Mouse (Mus musculus) midbrain, embryonic 14.5 days (tissue): Measurements from ENCODE around the gene Trmt13. TPM values are rescaled to one million over a fixed set of nuclear protein-coding genes. Genes with fewer than 3 reads are reported as not detected.
"Not testable (repeated sequence)": the region's sequence is repeated elsewhere in the genome, so short reads cannot be mapped to it uniquely, and the experiment has no call there.

ENCODE experiments used
- ATAC-seq: fragments of 200-750 bp; cut with Nextera tagmentation; 2 replicates; pipeline ENCODE4 v1.8.0; 2017; ENCODE audit warnings: moderate number of reproducible peaks, moderate library complexity; ENCODE audit not compliant: low FRiP score, low TSS enrichment
- DNase-seq: peaks from one replicate; pipeline ENCODE4 v3.0.0-alpha.2; 2015
- H3K27ac ChIP-seq: fragments of 300-500 bp; sonication (generic); replicated peaks from 2 replicates; pipeline ENCODE4 v1.5.1; 2014; ENCODE audit warnings: mild to moderate bottlenecking, low read depth, low read length, moderate library complexity
- H3K27me3 ChIP-seq: fragments of 300-500 bp; sonication (generic); 2 replicates; pipeline ENCODE4 v1.6.1; 2014; ENCODE audit warnings: low read length, control low read depth, mixed read lengths; ENCODE audit not compliant: control insufficient read depth, insufficient read depth
- H3K36me3 ChIP-seq: fragments of 300-500 bp; sonication (generic); 2 replicates; pipeline ENCODE4 v1.6.1; 2014; ENCODE audit warnings: low read length, control low read depth; ENCODE audit not compliant: control insufficient read depth, insufficient read depth
- H3K4me1 ChIP-seq: fragments of 300-500 bp; sonication (generic); 2 replicates; pipeline ENCODE4 v1.6.1; 2014; ENCODE audit warnings: mild to moderate bottlenecking, antibody characterized with exemption, low read length, control low read depth; ENCODE audit not compliant: control insufficient read depth, insufficient read depth
- H3K4me2 ChIP-seq: fragments of 300-500 bp; sonication (generic); 2 replicates; pipeline ENCODE4 v1.6.1; 2014; ENCODE audit warnings: mild to moderate bottlenecking, low read length, moderate library complexity
- H3K4me3 ChIP-seq: fragments of 300-500 bp; sonication (generic); replicated peaks from 2 replicates; pipeline ENCODE4 v1.5.1; 2014; ENCODE audit warnings: low read depth, low read length
- H3K9ac ChIP-seq: fragments of 300-500 bp; sonication (generic); replicated peaks from 2 replicates; pipeline ENCODE4 v1.6.1; 2014; ENCODE audit warnings: mild to moderate bottlenecking, low read length, moderate library complexity
- H3K9me3 ChIP-seq: fragments of 300-500 bp; sonication (generic); 2 replicates; pipeline ENCODE4 v1.6.1; 2016; ENCODE audit warnings: low read length, control low read depth, mixed read lengths; ENCODE audit not compliant: control insufficient read depth
- WGBS: fragments of 180-500 bp; shearing (Covaris S2); extraction: QIAGEN DNeasy Blood & Tissue Kit; methylation state at CpG from one replicate; pipeline ENCODE4 v1.1.7; 2014; 5-methylcytosine and 5-hydroxymethylcytosine counted together
- polyA plus RNA-seq: library from polyadenylated mRNA; unstranded; fragments of >200 nt; fragmentation: Nextera tagmentation; extraction: Ambion mirVana; gene quantifications from 2 replicates; pipeline ENCODE4 v1.2.1, GENCODE M21; 2014

The Trmt13 gene
- 22.9 and 26.1 TPM in 2 replicates for polyA plus RNA-seq

DNA sequence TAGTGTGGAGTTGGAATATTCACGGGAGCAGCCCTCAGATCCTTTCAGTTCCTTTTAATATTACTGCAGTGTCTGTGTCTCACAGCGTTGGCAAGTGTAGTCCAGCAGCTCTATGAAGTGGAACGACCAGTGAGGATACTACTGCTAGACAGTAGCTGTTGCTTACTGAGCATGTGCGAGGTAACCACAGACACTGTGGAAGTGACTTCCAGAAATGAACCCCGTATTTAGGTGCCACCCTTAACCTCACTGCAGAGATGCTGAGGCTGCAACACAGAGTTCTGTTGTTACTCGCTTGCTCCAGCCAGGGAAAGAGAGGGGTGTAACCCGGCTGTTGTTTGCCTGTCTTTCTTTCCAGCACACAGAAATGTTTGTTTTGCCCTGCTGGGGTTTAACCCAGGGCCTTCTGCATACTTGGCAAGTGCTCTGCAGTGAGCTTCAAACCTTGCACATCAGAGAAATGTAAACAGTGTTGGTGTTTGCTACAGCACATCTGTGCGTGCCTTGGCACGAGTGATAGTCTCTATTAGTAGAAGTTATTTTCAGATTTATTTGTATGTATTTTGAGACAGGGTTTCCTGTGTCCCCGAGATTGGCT lies at the start of gene Trmt13:
Gene Trmt13 (minus strand): TSS at position 293 of the 598 bp plus-strand sequence.
- H3K9me3 ChIP-seq, result no peaks in the 10 kb centered on the region
- H3K9ac ChIP-seq, result no peak within 1 kb of the TSS
- no peak within 1 kb of the TSS for H3K4me2 ChIP-seq
- H3K27ac ChIP-seq, result no peak within 1 kb of the TSS
- ATAC-seq (no peak), DNase-seq (peak; percentile 11)
- H3K36me3 ChIP-seq, result peaks cover 45% of the 10 kb centered on the region
- H3K4me1 ChIP-seq, result no peaks in the 10 kb centered on the region
- H3K4me3 ChIP-seq, result no peak within 1 kb of the TSS
- no peaks in the 10 kb centered on the region for H3K27me3 ChIP-seq
- WGBS, result 89% methylated on average over 10 of the region's 10 CpGs

DNA sequence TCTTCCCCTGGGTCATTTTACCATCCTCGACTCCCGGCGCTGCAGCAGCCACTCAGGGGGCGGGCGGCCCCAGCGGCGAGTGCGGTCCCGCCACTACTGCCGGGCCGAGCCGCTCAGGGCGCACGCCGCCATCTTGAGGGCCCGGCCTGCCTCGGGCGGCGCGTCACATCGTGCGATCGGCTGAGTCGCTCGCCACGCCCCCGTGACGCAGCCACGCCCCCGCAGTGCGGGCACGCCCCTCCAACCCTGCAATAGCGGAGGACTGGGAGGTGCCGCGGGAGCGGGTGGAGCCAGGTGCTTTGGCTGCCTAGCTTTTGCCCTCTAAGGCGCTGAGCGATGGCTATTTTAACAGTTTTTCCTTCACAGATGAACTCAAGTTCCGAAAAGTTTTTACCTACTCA lies 48.1 kb upstream of the Trmt13 start, which contains the start of gene Mfsd14a:
Gene Mfsd14a (minus strand): TSS at position 215 of the 401 bp plus-strand sequence.
- under 1% methylated on average over 39 of the region's 39 CpGs for whole genome bisulfite sequencing
- Histone ChIP-seq H3K4me2 (peak within 1 kb of the TSS; percentile 84), H3K9ac (peak within 1 kb of the TSS; percentile 97), H3K27ac (peak within 1 kb of the TSS; percentile 94), H3K4me3 (peak within 1 kb of the TSS; percentile 90), H3K4me1 (peaks cover 21% of the 10 kb centered on the region), H3K36me3 (no peaks in the 10 kb centered on the region), H3K9me3 (no peaks in the 10 kb centered on the region), H3K27me3 (no peaks in the 10 kb centered on the region)
- DNase-seq (peak; percentile 97), ATAC-seq (peak; percentile 99)

DNA sequence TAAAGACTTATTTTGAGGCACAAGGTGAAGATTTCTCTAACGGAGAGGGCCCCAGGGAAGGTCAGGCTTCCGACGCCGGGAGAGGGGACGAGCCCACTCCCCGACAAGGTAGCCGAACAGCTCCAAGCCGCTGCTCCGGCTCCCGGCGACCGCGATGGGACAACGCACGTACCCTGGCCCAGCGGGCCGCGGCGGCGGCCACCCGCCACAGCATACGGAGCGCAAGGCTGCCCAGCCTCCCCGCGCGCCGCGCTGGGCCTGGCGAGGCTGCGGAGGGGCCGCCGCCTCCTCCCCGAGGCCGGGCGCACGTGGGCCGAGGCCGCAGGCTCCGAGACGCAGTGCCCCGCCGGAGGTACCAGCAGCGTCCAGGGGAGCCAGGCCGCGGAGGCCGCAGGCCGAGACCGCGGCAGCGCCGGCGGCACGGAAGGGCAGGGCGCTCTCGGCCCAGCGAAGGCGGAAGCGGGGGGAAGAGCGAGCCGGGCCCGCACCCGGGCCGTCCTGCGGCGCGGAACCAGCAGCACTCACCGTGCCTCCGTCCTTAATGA lies 47.6 kb upstream of the Trmt13 start:
- DNase-seq (peak; percentile 74), ATAC-seq (peak; percentile 85)
- Histone ChIP-seq H3K27ac (peak overlapping the region; percentile 94), H3K9me3 (no peaks in the 10 kb centered on the region), H3K27me3 (no peaks in the 10 kb centered on the region), H3K4me2 (peak overlapping the region; percentile 84), H3K4me1 (peaks cover 26% of the 10 kb centered on the region), H3K4me3 (peak overlapping the region; percentile 90), H3K36me3 (no peaks in the 10 kb centered on the region), H3K9ac (peak overlapping the region; percentile 97)
- WGBS, result under 1% methylated on average over 65 of the region's 68 CpGs

DNA sequence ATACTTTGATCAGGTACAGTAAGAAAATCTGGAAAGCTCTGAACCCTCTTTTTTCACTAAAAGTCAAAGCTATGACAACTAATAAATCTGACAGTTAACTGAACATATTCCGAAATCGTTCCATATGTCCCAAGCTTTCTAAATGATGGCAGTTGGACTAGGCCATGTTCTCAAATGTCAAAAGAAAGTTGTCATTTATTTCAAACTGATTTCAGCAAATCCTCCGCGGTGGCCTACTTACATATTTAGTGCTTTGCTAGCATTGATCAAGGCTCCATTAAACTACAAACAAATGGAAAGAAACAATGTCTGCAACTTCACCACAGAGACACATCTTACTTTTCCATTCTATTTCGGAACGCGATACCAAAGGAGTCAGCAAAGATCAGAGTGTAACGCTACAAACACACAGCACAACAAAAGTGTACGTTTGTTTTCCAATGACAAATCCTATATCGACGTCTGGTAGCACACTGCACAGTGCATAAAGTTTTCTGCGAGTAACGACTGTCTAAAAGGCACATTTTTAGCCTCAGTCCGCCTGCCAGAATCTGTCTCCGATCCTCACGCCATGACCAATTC lies 47.0 kb upstream of the Trmt13 start:
- Histone ChIP-seq H3K4me3 (peak overlapping the region; percentile 90), H3K9ac (peak overlapping the region; percentile 97), H3K27ac (peak overlapping the region; percentile 94), H3K4me2 (peak overlapping the region; percentile 84), H3K9me3 (no peaks in the 10 kb centered on the region), H3K36me3 (no peaks in the 10 kb centered on the region), H3K27me3 (no peaks in the 10 kb centered on the region), H3K4me1 (peaks cover 28% of the 10 kb centered on the region)
- ATAC-seq (no peak), DNase-seq (peak; percentile 18)
- WGBS, result 8% methylated on average over 16 of the region's 16 CpGs

DNA sequence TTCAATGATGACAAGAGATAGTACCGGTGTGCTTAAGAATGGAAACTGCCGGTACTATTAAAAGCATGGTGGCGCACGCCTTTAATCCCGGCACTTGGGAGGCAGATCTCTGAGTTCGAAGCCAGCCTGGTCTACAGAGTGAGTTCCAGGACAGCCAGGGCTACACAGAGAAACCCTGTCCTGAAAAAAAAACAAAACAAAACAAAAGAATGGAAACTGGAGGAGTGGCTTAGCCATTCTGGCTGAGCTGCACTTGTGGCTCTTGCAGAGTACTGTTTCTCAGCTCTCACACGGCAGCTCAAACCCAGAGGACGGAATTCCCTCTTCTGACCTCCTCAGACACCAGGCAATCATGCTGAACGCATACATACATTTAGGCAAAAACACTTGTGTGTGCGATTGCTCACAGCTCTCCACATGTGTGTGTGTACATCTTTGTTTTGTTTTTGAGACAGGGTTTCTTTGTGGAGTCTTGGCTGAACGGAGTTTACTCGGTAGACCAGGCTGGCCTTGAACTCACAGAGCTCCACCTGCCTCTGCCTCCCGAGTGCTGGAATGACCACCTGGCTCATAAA lies 45.6 kb upstream of the Trmt13 start:
- peaks cover 28% of the 10 kb centered on the region for H3K4me1 ChIP-seq
- H3K27ac ChIP-seq, result no peak overlapping the region
- WGBS, result 83% methylated on average over 13 of the region's 13 CpGs
- ATAC-seq (no peak), DNase-seq (no peak)
- H3K9me3 ChIP-seq, result no peaks in the 10 kb centered on the region
- H3K9ac ChIP-seq, result no peak overlapping the region
- H3K27me3 ChIP-seq, result no peaks in the 10 kb centered on the region
- peak overlapping the region; percentile 15; the same call in 1 of the 2 replicates for H3K4me2 ChIP-seq
- no peaks in the 10 kb centered on the region for H3K36me3 ChIP-seq
- H3K4me3 ChIP-seq, result no peak overlapping the region

GRCm38 (mm10) chr3:116658928-116659565 lies 44.7 kb upstream of the Trmt13 start:
- ATAC-seq, result no peak
- peaks cover 28% of the 10 kb centered on the region for H3K4me1 ChIP-seq
- H3K36me3 ChIP-seq, result no peaks in the 10 kb centered on the region
- no peak for DNase-seq
- no peaks in the 10 kb centered on the region for H3K9me3 ChIP-seq
- H3K4me3 ChIP-seq, result no peak overlapping the region
- no peak overlapping the region for H3K4me2 ChIP-seq
- no peak overlapping the region for H3K27ac ChIP-seq
- no peak overlapping the region for H3K9ac ChIP-seq
- WGBS, result 71% methylated on average over 15 of the region's 15 CpGs
- no peaks in the 10 kb centered on the region for H3K27me3 ChIP-seq

- DNase-seq (no peak), ATAC-seq (no peak)
- Histone ChIP-seq H3K4me3 (no peak overlapping the region), H3K4me1 (peaks cover 21% of the 10 kb centered on the region), H3K27ac (no peak overlapping the region), H3K9me3 (no peaks in the 10 kb centered on the region), H3K4me2 (no peak overlapping the region), H3K36me3 (no peaks in the 10 kb centered on the region), H3K27me3 (no peaks in the 10 kb centered on the region), H3K9ac (no peak overlapping the region)
- 85% methylated on average over 7 of the region's 7 CpGs for WGBS
Measured at GRCm38 (mm10) chr3:116656184-116656965, 42.0 kb upstream of the Trmt13 start.

DNA sequence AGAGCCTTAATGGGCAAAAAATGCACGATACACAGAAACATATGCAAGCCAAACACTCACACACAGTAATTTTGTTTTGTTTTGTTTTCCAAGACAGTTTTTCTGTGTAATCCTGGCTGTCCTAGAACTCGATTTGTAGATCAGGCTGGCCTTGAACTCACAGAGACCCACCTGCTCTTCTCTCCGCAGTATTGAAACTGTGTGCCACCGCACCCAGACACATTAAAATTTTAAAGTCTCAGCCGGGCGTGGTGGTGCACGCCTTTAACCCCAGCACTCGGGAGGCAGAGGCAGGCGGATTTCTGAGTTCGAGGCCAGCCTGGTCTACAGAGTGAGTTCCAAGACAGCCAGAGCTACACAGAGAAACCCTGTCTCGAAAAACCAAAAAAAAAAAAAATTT lies 39.7 kb upstream of the Trmt13 start:
- H3K4me1 ChIP-seq, result peaks cover 10% of the 10 kb centered on the region; the same call in 1 of the 2 replicates
- ATAC-seq, H3K27me3 ChIP-seq, H3K4me3 ChIP-seq, H3K9me3 ChIP-seq, H3K9ac ChIP-seq, DNase-seq, H3K4me2 ChIP-seq, H3K36me3 ChIP-seq, H3K27ac ChIP-seq: not testable (repeated sequence)
- WGBS, result 94% methylated on average over 11 of the region's 11 CpGs
